Mouse (Mus musculus) 3T3-L1 (cell line): Measurements from ENCODE around the gene Fgfbp3.
A peak's percentile ranks its signal among the peaks of the same experiment; 100 is the strongest.
"Not testable (repeated sequence)": the region's sequence is repeated elsewhere in the genome, so short reads cannot be mapped to it uniquely, and the experiment has no call there.

Experiments
- DNase-seq: peaks from one replicate; pipeline ENCODE4 v3.0.0-alpha.2; 2015; ENCODE audit warnings: low read depth, low spot score

Fgfbp3 gene

GRCm38 (mm10) chr19:36910424-36911045 is 8.9 kb downstream of the Fgfbp3 start:
- no peak for DNase-seq

GRCm38 (mm10) chr19:36909676-36910292 is 9.6 kb downstream of the Fgfbp3 start:
- DNase-seq: peak; percentile 81

DNA sequence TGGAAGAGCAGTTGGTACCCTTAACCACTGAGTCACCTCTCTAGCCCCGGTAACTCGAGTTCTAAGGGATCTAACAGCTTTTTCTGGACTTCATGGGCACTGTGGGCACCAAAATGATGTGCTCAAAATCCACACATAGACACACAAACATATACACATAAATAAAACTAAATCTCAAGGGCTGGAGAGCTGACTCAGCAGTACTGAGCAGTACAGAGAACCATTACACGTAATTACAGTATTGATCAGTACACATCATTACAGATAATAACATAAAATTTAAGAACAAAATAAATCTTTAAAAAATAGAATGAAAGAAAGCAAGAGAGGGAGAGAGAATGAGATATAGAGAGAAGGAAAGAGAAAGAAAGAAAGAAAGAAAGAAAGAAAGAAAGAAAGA is 10.3 kb downstream of the Fgfbp3 start:
- no peak for DNase-seq

GRCm38 (mm10) chr19:36904211-36905007 is 15.0 kb downstream of the Fgfbp3 start:
- DNase-seq: no peak

- DNase-seq: no peak
Observed at GRCm38 (mm10) chr19:36903377-36903776, 16.0 kb downstream of the Fgfbp3 start.

- DNase-seq: no peak
Observed at GRCm38 (mm10) chr19:36897778-36898177, 21.6 kb downstream of the Fgfbp3 start.

DNA sequence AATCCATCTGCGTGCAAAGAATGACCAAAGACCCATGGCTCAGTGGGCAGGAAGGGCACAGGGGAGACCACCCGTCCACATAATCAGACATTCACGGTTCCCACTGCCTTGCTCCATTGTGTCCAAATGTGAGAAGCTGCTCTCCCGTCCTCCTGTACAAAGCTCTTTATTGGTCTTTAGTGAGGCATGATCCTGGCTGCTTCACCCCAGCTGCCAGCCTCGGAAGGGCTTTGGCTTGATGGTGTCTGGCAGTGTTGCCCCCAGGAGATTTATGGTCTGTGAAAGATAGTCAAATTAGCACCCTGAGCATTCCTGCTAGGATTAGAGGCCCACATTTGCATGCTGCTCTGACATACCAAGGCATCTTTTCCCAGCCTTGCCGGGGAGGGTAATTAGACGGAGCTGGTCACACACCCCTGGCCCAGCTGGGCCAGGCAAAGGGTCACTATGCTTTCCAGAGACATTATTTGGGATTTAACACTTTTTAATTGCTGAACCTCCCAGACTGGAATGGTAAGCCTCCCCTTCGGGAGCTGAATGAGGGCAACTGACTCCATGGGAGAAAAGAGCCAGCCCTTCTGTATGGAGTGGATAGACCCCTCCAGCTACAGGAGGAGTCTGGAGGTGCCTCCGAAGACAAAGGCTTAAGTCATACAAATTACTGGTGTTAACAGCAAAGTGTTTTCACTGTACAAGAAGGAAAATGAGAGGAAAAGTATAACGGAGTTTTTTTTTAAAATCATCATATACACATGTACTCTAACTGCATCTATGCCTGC is 22.4 kb downstream of the Fgfbp3 start:
- DNase-seq: no peak

DNA sequence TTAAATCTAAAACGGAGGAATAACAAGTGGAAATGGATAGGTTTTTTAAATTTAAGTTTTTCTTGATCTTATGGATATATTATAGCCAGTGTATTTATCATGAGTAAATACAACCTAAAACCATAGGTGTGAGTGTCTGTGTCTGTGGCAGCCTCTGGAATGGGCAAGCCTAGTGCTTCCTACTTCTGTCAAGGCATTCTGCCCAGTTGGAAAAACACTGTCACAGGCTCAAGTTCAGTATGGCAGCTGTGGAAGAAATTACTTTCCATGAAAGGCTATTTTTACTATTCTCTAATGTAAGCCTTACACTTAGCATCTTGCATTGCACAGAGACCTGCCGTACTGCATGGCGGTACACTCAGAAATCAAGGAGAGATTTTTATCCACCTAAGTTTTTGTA is 27.7 kb downstream of the Fgfbp3 start:
- no peak for DNase-seq

- no peak for DNase-seq
Observed at GRCm38 (mm10) chr19:36887706-36888105, 31.7 kb downstream of the Fgfbp3 start.

GRCm38 (mm10) chr19:36886316-36886715 is 33.1 kb downstream of the Fgfbp3 start:
- DNase-seq: peak; percentile 40

DNA sequence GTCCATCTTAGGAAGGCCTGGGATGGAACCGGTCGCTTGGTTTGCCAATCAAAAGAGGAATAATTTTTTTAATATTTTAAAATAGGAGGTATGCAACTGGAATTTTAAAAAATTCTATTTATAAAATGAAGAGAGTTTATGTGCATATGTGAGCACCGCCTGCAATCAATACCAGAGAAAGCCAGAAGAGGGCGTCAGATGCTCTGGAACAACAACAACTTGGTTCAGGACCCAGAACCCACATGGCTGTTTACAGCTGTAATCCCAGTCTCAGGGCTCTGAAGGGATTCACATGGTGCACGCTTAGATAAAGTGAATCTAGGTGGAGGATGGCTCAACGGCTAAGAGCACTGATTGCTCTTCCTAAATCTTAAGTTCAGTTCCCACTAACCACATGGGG is 36.3 kb downstream of the Fgfbp3 start:
- peak; percentile 68 for DNase-seq

- no peak for DNase-seq
Observed at GRCm38 (mm10) chr19:36878743-36879495, 40.5 kb downstream of the Fgfbp3 start.

DNA sequence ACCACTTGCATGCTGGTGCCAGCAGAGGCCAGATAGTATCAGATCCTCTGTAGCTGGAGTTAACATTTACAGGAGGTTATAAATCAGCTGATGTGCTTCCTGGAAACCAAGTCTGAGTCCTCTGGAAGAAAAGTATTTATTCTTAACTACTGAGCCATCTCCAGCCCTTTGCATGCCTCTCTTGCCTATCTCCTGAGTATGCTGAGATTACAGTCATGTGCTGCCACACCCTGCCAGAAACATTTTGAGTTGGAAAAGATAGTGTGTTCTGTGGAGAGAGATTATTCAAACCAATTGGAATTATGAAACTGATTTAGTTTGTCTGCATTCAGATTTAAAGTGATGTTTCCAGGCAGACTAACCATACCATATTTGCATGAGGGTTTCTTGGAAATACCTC is 42.1 kb downstream of the Fgfbp3 start:
- no peak for DNase-seq

DNA sequence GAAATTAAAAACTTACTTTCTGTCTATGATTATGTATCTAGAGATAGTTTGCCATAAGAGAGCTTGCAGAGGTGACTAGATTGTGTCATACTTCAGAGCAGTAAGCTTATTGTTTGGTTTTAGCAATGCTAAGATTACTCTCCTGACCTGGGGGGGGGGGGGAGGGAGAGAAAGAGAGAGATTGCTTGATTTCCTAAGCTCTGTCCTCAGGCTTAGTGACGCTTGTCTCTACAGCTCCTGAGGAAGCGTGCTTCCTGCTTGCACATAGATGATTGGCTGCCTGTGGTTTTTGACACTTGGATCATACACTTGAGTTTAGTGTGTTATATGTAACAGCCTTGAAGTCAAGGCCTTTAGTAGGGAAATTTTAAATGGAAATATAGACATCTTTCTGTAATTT is 44.8 kb downstream of the Fgfbp3 start:
- DNase-seq: no peak

DNA sequence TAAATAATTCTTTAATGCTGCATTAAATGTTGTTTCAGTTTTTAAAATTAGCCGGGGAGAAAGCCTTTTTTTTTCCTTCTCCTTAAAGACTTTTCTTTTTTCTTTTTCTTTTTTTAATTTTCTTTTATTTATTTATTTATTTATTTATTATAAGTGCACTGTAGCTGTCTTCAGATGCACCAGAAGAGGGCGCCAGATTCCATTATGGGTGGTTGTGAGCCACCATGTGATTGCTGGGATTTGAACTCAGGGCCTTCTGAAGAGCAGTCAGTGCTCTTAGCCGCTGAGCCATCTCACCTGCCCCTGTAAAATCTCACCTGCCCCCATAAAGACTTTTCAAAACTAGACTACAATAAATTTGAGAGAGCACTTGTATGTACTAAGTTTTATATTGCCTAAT is 50.7 kb downstream of the Fgfbp3 start:
- DNase-seq: not testable (repeated sequence)
